Mouse (Mus musculus): ENCODE results near the gene Olfr1264.

DNA sequence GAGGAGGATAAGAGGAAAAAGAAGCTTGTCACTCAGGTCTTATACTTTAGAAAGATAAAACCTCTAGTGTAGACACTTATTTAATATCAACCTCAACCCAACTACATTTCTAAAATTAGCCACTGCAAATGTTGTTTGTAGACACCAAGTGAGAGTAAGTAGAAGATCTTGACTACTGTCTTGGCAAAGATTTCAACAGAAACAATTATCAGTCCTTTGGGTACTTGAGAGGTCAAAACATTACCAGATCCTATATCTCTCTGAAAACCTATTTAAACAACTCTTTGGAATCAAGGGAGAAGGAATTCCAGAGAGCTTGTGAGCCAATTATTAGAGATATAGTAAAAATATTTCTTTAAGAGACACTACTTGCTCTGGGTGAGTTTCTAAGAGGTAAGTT is 34.5 kb downstream of the Olfr1264 start, which contains the start of gene Olfr1261:
- TF ChIP-seq MAFK (IDR thresholded peaks at IDR 0.05; ENCODE audit: insufficient read depth, low read depth, low read length) (no peak), CHD2 (IDR thresholded peaks at IDR 0.05; ENCODE audit: low read depth, low read length) (no peak), HCFC1 (IDR thresholded peaks at IDR 0.05; ENCODE audit: borderline replicate concordance, insufficient read depth, low read length) (no peak), ZC3H11A (IDR thresholded peaks at IDR 0.05; ENCODE audit: borderline replicate concordance, low read depth, low read length) (no peak), ZNF384 (IDR thresholded peaks at IDR 0.05; ENCODE audit: low read depth, low read length) (no peak)

Data from ES-E14 (cell line).